Mouse (Mus musculus) cortical plate, adult 2 months (tissue): Measurements from ENCODE around the gene Ly6g5c.

ENCODE experiments used
- CTCF ChIP-seq: fragments of 200-500 bp; IDR thresholded peaks from 2 replicates; pipeline ENCODE4 v1.5.1; 2011; ENCODE audit warnings: mild to moderate bottlenecking, control low read depth, low read length; ENCODE audit not compliant: insufficient read depth; ENCODE audit errors: extremely low read depth
- POLR2A ChIP-seq: fragments of 200-500 bp; IDR thresholded peaks from 2 replicates; pipeline ENCODE4 v1.6.1; 2011; ENCODE audit warnings: mild to moderate bottlenecking, low read length, control low read depth; ENCODE audit not compliant: insufficient read depth; ENCODE audit errors: extremely low read depth

- TF ChIP-seq CTCF (no peak), POLR2A (no peak)
These were observed 17.5 kb downstream of the Ly6g5c start for GRCm38 (mm10) chr17:35125578-35125977.
